Mouse (Mus musculus): ENCODE data around the gene Aoc1. TPM values are rescaled to one million over a fixed set of nuclear protein-coding genes. Genes with fewer than 3 reads are reported as not detected.

The Aoc1 gene
- polyA plus RNA-seq, 1 experiment: 894 TPM

DNA sequence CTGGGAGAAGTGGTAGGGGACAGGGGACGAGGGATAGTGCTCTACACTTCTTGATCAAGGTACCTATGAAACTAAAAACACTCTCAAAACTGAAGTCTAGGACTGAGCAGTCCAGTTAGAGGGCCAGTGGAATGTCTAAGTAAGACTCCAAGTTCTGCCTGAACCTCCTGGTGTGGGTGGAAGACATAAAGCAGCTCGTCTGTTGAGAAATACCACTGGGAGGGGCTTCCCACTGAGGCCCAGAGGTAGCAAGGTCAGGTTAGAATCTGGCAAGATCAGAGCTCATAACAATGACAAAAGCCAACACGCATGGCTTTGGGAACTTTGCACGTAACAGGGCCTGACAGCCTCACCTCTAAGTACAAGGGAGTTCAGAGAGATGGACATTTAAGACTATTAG, 30.7 kb downstream of the Aoc1 start:
- TF ChIP-seq POLR2A (IDR thresholded peaks at IDR 0.05; ENCODE audit: low read depth, low read length) (no peak), CTCF (IDR thresholded peaks at IDR 0.05; ENCODE audit: extremely low read depth, insufficient read length, insufficient replicate concordance, low read depth, low read length) (no peak)
- Histone ChIP-seq H3K36me3 (ENCODE audit: control insufficient read depth, insufficient read depth, low read length) (peaks cover 41% of the 10 kb centered on the region), H3K4me3 (ENCODE audit: low read depth, low read length) (no peak overlapping the region), H3K27me3 (ENCODE audit: control insufficient read depth, insufficient read depth, low read length) (no peaks in the 10 kb centered on the region), H3K27ac (ENCODE audit: insufficient read depth, low read depth, low read length) (no peak overlapping the region), H3K4me1 (ENCODE audit: control insufficient read depth, insufficient read depth, insufficient read length, low read length) (peaks cover 13% of the 10 kb centered on the region)
- WGBS: 58% methylated on average over 4 of the region's 4 CpGs

DNA sequence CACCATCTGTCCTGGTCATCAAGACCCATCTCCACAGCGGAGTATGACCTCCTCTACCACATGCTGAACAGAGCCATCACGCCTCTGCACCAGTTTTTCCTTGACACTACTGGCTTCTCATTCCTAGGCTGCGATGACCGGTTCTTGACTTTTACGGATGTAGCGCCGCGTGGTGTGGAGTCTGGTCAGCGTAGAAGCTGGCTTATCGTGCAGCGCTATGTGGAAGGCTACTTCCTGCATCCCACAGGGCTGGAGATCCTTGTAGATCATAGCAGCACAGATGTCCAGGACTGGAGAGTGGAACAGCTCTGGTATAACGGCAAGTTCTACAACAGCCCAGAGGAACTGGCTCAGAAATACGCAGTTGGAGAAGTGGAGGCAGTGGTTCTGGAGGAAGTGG, 32.9 kb downstream of the Aoc1 start:
- Histone ChIP-seq H3K36me3 (ENCODE audit: control insufficient read depth, insufficient read depth, low read length) (peaks cover 56% of the 10 kb centered on the region), H3K27ac (ENCODE audit: insufficient read depth, low read depth, low read length) (no peak overlapping the region), H3K4me3 (ENCODE audit: low read depth, low read length) (no peak overlapping the region), H3K27me3 (ENCODE audit: control insufficient read depth, insufficient read depth, low read length) (no peaks in the 10 kb centered on the region), H3K4me1 (ENCODE audit: control insufficient read depth, insufficient read depth, insufficient read length, low read length) (peaks cover 21% of the 10 kb centered on the region)
- TF ChIP-seq POLR2A (IDR thresholded peaks at IDR 0.05; ENCODE audit: low read depth, low read length) (0 out of 2 replicates have a peak, but pooled peaks have one; percentile 4), CTCF (IDR thresholded peaks at IDR 0.05; ENCODE audit: extremely low read depth, insufficient read length, insufficient replicate concordance, low read depth, low read length) (no peak)
- WGBS: 90% methylated on average over 13 of the region's 13 CpGs

DNA sequence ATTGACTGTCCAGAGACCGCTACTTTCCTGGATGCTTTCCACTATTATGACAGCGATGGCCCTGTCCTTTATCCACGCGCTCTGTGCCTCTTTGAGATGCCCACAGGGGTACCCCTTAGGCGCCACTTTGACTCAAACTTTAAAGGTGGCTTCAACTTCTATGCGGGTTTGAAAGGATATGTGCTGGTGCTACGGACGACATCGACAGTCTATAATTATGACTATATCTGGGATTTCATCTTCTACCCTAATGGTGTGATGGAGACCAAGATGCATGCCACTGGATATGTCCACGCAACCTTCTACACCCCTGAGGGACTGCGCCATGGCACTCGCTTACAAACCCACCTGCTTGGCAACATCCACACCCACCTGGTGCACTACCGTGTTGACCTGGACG, 33.7 kb downstream of the Aoc1 start:
- H3K4me1 ChIP-seq (ENCODE audit: control insufficient read depth, insufficient read depth, insufficient read length, low read length): peaks cover 21% of the 10 kb centered on the region
- peaks cover 63% of the 10 kb centered on the region for H3K36me3 ChIP-seq (ENCODE audit: control insufficient read depth, insufficient read depth, low read length)
- TF ChIP-seq CTCF (IDR thresholded peaks at IDR 0.05; ENCODE audit: extremely low read depth, insufficient read length, insufficient replicate concordance, low read depth, low read length): no peak
- TF ChIP-seq POLR2A (IDR thresholded peaks at IDR 0.05; ENCODE audit: low read depth, low read length): no peak
- H3K27me3 ChIP-seq (ENCODE audit: control insufficient read depth, insufficient read depth, low read length): no peaks in the 10 kb centered on the region
- 94% methylated on average over 14 of the region's 14 CpGs for WGBS
- H3K4me3 ChIP-seq (ENCODE audit: low read depth, low read length): no peak overlapping the region
- H3K27ac ChIP-seq (ENCODE audit: insufficient read depth, low read depth, low read length): no peak overlapping the region

DNA sequence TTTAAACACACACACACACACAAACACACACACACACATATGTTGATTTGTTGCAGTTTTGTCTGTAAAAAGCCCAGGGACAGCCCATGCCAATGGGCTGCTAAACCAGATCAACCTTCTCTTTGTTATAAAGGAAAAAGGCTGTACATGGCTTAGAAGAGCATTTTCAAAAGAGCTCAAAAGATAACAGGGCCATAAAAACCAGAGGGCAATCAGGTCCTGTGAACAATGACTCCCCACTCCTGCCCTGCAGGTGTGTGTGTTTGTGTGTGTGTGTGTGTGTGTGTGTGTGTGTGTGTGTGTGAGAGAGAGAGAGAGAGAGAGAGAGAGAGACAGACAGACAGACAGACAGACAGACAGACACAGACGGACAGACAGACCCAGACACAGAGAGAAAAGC, 36.5 kb downstream of the Aoc1 start:
- no peaks in the 10 kb centered on the region for H3K27me3 ChIP-seq (ENCODE audit: control insufficient read depth, insufficient read depth, low read length)
- H3K4me1 ChIP-seq (ENCODE audit: control insufficient read depth, insufficient read depth, insufficient read length, low read length): peaks cover 17% of the 10 kb centered on the region
- H3K4me3 ChIP-seq (ENCODE audit: low read depth, low read length): no peak overlapping the region
- H3K36me3 ChIP-seq (ENCODE audit: control insufficient read depth, insufficient read depth, low read length): peaks cover 55% of the 10 kb centered on the region
- H3K27ac ChIP-seq (ENCODE audit: insufficient read depth, low read depth, low read length): peak overlapping the region; percentile 57; the same call in 1 of the 2 replicates
- TF ChIP-seq POLR2A (IDR thresholded peaks at IDR 0.05; ENCODE audit: low read depth, low read length): no peak
- no peak for TF ChIP-seq CTCF (IDR thresholded peaks at IDR 0.05; ENCODE audit: extremely low read depth, insufficient read length, insufficient replicate concordance, low read depth, low read length)
- WGBS: 25% methylated on average over 1 of the region's 1 CpGs

DNA sequence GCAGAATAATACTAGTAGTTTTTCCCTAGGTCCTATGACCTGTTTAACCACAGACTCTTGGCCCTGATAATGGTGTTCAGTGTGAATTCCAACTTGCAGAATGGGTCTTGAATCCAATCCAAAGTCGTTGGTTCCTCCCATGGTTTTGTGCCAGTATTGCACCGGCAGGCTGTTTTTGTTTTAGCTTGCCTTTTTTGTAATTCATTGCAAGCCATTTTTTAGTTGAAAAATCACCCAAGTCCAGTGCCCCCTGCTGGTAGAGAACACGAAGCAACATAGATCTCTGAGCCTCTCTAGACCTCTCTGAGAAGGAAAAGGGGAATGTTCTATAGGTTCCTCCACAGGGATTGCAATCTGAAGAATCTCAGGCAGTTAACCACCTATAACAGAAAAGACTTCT, 39.3 kb downstream of the Aoc1 start:
- Histone ChIP-seq H3K36me3 (ENCODE audit: control insufficient read depth, insufficient read depth, low read length) (peaks cover 36% of the 10 kb centered on the region), H3K27me3 (ENCODE audit: control insufficient read depth, insufficient read depth, low read length) (no peaks in the 10 kb centered on the region), H3K4me1 (ENCODE audit: control insufficient read depth, insufficient read depth, insufficient read length, low read length) (peaks cover 15% of the 10 kb centered on the region), H3K4me3 (ENCODE audit: low read depth, low read length) (no peak overlapping the region), H3K27ac (ENCODE audit: insufficient read depth, low read depth, low read length) (no peak overlapping the region)
- no peak for TF ChIP-seq CTCF (IDR thresholded peaks at IDR 0.05; ENCODE audit: extremely low read depth, insufficient read length, insufficient replicate concordance, low read depth, low read length)
- TF ChIP-seq POLR2A (IDR thresholded peaks at IDR 0.05; ENCODE audit: low read depth, low read length): no peak
- WGBS: 15% methylated on average over 3 of the region's 3 CpGs

DNA sequence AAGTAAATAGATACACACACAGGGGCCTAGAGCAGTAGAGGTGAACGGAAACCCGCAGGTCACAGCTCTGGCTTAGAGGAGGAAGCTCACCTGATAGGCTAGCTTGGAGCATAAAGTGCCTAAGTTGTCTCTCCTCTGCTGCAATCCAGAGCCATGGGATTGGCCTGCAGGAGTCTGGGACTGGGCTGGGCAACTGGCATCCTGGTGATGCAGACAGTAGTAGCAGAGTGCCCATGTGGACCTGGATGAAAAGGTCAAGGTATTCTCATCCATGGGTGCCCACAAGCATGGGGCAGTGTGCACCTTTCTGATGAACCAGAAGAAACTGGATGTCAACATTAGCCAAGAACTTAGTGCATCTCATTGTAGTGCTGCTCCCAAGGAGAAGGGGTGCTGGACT, 40.9 kb downstream of the Aoc1 start:
- Histone ChIP-seq H3K27me3 (ENCODE audit: control insufficient read depth, insufficient read depth, low read length) (no peaks in the 10 kb centered on the region), H3K36me3 (ENCODE audit: control insufficient read depth, insufficient read depth, low read length) (peaks cover 21% of the 10 kb centered on the region), H3K4me1 (ENCODE audit: control insufficient read depth, insufficient read depth, insufficient read length, low read length) (peaks cover 6% of the 10 kb centered on the region), H3K27ac (ENCODE audit: insufficient read depth, low read depth, low read length) (no peak overlapping the region), H3K4me3 (ENCODE audit: low read depth, low read length) (no peak overlapping the region)
- TF ChIP-seq CTCF (IDR thresholded peaks at IDR 0.05; ENCODE audit: extremely low read depth, insufficient read length, insufficient replicate concordance, low read depth, low read length) (no peak), POLR2A (IDR thresholded peaks at IDR 0.05; ENCODE audit: low read depth, low read length) (no peak)
- WGBS: 96% methylated on average over 2 of the region's 2 CpGs

DNA sequence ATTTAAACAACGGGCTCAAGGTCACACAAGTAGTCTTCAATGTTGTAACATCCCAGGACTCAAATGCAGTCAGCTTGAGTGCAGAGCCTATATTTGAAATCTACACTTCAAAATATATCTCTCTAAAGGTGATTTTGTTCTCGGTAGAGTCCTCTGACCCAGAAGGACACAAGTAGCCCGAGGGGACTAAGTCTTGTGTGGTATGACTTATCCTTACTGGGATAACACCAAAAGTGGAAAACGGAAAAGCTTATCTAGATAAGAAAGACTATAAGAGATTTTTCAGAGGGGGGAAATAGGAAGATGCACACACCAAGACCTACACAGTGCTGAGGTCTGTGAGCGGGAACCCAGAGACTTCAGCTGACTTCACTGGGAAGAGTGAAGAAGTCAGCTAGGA, 56.9 kb downstream of the Aoc1 start, which contains the start of gene 1600015I10Rik:
1600015I10Rik (plus strand) TSS at position 301 of the 400 bp plus-strand sequence.
- no peak for TF ChIP-seq CTCF (IDR thresholded peaks at IDR 0.05; ENCODE audit: extremely low read depth, insufficient read length, insufficient replicate concordance, low read depth, low read length)
- no peak for TF ChIP-seq POLR2A (IDR thresholded peaks at IDR 0.05; ENCODE audit: low read depth, low read length)
- 90% methylated on average over 5 of the region's 5 CpGs for WGBS
- Histone ChIP-seq H3K36me3 (ENCODE audit: control insufficient read depth, insufficient read depth, low read length) (no peaks in the 10 kb centered on the region), H3K4me1 (ENCODE audit: control insufficient read depth, insufficient read depth, insufficient read length, low read length) (no peaks in the 10 kb centered on the region), H3K27ac (ENCODE audit: insufficient read depth, low read depth, low read length) (no peak within 1 kb of the TSS), H3K4me3 (ENCODE audit: low read depth, low read length) (no peak within 1 kb of the TSS), H3K27me3 (ENCODE audit: control insufficient read depth, insufficient read depth, low read length) (no peaks in the 10 kb centered on the region)
